Mouse (Mus musculus) lung, embryonic 14.5 days (tissue): ENCODE measurements at regions not wholly inside any gene's neighbourhood (a gene's known extent, or its start where the extent isn't known, plus 50 kb on each side); places are given as distances from the start of the nearest gene placed in this dataset.

Experiments used
- ATAC-seq: fragments of 200-750 bp; cut with Nextera tagmentation; 2 replicates; pipeline ENCODE4 v1.8.0; 2017; ENCODE audit warnings: mild to moderate bottlenecking, moderate TSS enrichment, moderate library complexity; ENCODE audit not compliant: insufficient read depth
- DNase-seq: peaks from one replicate; pipeline ENCODE4 v3.0.0-alpha.2; 2015
- H3K27ac ChIP-seq: fragments of 300-500 bp; sonication (generic); 2 replicates; pipeline ENCODE4 v1.5.1; 2014; ENCODE audit warnings: low read depth, mild to moderate bottlenecking, moderate library complexity
- H3K27me3 ChIP-seq: fragments of 300-500 bp; sonication (generic); 2 replicates; pipeline ENCODE4 v1.6.1; 2014; ENCODE audit warnings: low read length, control low read depth; ENCODE audit not compliant: insufficient read depth
- H3K36me3 ChIP-seq: fragments of 300-500 bp; sonication (generic); 2 replicates; pipeline ENCODE4 v1.6.1; 2014; ENCODE audit warnings: control low read depth; ENCODE audit not compliant: insufficient read depth
- H3K4me1 ChIP-seq: fragments of 300-500 bp; sonication (generic); 2 replicates; pipeline ENCODE4 v1.6.1; 2014; ENCODE audit warnings: antibody characterized with exemption, control low read depth; ENCODE audit not compliant: insufficient read depth
- H3K4me2 ChIP-seq: fragments of 300-500 bp; sonication (generic); 2 replicates; pipeline ENCODE4 v1.6.1; 2014; ENCODE audit warnings: mild to moderate bottlenecking
- H3K4me3 ChIP-seq: fragments of 300-500 bp; sonication (generic); 2 replicates; pipeline ENCODE4 v1.5.1; 2014; ENCODE audit warnings: low read depth, low read length
- H3K9ac ChIP-seq: fragments of 300-500 bp; sonication (generic); 2 replicates; pipeline ENCODE4 v1.6.1; 2014
- H3K9me3 ChIP-seq: fragments of 300-500 bp; sonication (generic); 2 replicates; pipeline ENCODE4 v1.6.1; 2016; ENCODE audit warnings: low read depth, low read length, control low read depth
- CTCF ChIP-seq: IDR thresholded peaks from 2 replicates; pipeline ENCODE4 v1.5.1; 2016; ENCODE audit warnings: antibody characterized with exemption, low read depth
- WGBS: fragments of 180-500 bp; shearing (Covaris S2); extraction: QIAGEN DNeasy Blood & Tissue Kit; methylation state at CpG from one replicate; pipeline ENCODE4 v1.1.7; 2014; 5-methylcytosine and 5-hydroxymethylcytosine counted together

DNA sequence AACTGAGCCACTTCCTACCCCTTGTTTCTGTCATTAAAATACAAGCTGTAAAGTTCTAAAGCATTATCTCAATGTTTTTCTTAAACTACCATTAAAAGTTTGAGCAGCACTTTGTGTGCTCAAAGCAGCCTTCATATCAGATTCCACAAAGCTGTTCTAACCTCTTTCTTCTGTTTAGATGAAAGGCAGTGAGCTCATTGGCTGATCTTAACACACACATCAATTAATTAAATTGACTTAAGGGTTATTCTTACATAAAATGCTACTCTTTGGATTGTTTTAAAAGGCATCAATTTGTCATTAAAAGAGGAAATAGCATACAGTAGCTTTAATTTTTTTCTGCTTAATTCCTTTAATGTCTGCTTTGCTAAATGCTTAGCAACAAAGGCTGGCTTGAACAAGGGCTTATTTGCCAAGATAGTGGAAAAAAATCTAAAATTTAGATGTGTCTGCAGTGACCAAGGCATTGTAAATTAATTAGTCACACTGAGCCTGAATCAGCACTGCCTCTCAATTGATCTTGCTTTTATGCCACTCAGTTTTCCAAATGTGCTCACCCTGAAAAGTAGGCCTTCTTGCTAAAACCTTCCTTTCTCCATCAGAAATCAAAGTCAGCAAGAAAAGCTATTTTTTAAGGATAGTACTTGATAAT lies 777.5 kb downstream of the Tmem114 start:
- DNase-seq, result no peak
- no peaks in the 10 kb centered on the region for H3K27me3 ChIP-seq
- H3K4me3 ChIP-seq, result no peak overlapping the region
- no peak for ATAC-seq
- no peaks in the 10 kb centered on the region for H3K4me1 ChIP-seq
- TF ChIP-seq CTCF, result no peak
- H3K4me2 ChIP-seq, result no peak overlapping the region
- no peaks in the 10 kb centered on the region for H3K9me3 ChIP-seq
- H3K27ac ChIP-seq, result no peak overlapping the region
- no peaks in the 10 kb centered on the region for H3K36me3 ChIP-seq
- H3K9ac ChIP-seq, result no peak overlapping the region

DNA sequence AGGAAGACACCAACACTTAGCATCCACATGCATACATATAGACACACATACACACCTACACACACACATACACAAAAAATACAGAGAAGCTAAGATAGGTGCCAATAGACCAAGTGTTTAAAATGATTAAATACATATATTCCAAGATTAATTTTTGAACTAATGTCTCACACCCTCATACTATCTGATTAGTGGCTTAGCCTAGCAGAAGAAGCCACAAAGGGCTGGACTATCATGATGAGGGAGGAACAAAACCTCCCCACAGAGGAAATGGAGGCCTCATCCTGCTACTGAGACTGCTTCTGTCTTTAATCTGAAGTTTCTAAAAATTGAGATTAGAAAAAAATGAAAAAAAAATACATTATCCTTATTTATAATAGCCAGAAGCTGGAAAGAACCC lies 780.6 kb downstream of the Tmem114 start:
- Histone ChIP-seq H3K4me3 (no peak overlapping the region), H3K4me2 (no peak overlapping the region), H3K9ac (no peak overlapping the region), H3K27me3 (no peaks in the 10 kb centered on the region), H3K27ac (no peak overlapping the region), H3K36me3 (no peaks in the 10 kb centered on the region), H3K9me3 (no peaks in the 10 kb centered on the region), H3K4me1 (no peaks in the 10 kb centered on the region)
- DNase-seq (no peak), ATAC-seq (no peak)
- TF ChIP-seq CTCF, result no peak

DNA sequence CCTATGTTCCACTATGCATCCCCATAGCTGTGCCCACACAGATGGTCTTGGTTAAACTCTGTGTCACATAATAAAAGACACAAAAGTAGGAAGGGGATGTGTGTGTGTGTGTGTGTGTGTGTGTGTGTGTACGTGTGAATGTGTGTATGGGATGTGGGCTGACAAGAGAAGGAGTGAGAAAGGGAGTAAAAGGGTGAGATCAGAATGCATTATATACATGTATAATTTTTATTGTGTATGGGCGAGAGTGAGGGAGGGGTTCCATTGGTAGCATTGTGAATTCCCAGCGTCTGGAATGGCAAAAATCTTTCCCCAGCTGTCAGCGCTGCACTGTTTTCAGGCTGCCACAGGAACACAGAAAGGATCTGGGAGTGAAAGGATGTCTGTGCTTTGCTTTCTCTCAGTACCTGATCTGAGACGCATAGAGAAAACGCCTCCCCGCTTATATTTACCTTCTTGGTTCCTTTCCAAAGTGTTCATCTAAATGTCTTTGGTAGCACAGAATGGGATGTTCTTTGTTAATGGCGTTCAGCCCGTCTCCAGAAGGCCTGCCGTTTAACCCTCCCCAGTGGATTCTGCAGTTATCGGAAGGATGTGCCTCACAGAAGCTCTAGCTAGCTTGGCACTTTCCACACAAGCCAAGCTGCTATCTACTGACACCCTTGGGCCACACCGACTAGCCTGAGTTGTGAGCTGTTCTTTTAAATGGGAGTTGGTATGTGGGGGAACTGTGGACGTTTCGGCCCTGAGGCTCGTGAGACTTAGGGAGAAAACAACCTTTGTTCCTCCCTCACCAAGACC lies 785.8 kb downstream of the Tmem114 start:
- ATAC-seq, result no peak
- Histone ChIP-seq H3K27ac (no peak overlapping the region), H3K4me3 (no peak overlapping the region), H3K27me3 (no peaks in the 10 kb centered on the region), H3K9ac (no peak overlapping the region), H3K4me1 (no peaks in the 10 kb centered on the region), H3K36me3 (no peaks in the 10 kb centered on the region), H3K9me3 (no peaks in the 10 kb centered on the region), H3K4me2 (no peak overlapping the region)
- WGBS, result 65% methylated on average over 15 of the region's 15 CpGs
- no peak for TF ChIP-seq CTCF
- no peak for DNase-seq

DNA sequence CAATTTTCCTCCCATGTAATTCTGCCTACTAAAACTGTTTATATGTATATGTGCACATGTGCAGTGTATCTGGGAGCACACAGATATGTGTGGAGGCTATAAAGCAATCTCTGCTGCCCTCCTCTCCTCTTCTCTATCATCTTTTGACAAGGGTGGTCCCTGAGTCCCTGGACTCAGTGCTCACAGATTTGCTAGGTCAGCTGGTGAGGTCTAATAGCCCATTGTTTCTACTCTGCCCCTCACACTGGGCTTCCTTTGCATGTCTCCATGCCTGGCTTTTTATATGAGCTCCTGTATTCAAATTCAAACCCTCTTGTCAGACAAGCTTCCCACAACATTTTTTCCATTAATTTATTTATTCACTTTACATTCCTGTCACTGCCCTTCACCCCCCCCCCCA lies 786.9 kb downstream of the Tmem114 start:
- H3K4me3 ChIP-seq, result no peak overlapping the region
- H3K4me1 ChIP-seq, result no peaks in the 10 kb centered on the region
- no peaks in the 10 kb centered on the region for H3K27me3 ChIP-seq
- DNase-seq (no peak), ATAC-seq (no peak)
- H3K4me2 ChIP-seq, result no peak overlapping the region
- no peak overlapping the region for H3K9ac ChIP-seq
- TF ChIP-seq CTCF, result no peak
- H3K9me3 ChIP-seq, result no peaks in the 10 kb centered on the region
- H3K36me3 ChIP-seq, result no peaks in the 10 kb centered on the region
- H3K27ac ChIP-seq, result no peak overlapping the region

DNA sequence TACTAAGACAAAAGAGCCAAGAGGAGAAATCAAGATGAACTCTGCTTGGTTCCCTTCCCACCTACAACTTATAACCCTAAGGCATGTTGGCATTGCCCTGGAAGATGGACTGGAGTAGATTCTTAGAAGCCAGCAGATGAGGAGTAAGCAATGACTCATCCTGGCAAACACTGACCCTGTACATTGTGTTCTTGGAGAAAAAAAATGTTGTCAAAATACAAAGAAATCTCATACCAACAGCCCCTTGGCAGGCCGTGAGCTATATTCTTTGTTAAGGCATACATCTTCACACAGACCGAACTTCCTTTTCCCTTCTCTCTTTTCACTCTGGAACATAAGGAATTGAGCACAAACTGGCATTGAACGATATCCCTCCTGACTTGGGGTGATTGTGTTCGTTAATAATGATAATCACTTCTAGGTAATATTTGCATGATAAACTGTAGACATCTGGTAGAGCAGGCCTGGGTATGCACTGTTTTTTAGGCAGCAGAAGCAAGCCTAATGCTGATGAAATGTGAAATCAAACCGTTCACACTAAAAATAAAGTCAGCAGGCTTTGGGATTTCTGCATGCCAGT lies 787.7 kb downstream of the Tmem114 start:
- H3K27ac ChIP-seq, result no peak overlapping the region
- ATAC-seq (no peak), DNase-seq (no peak)
- no peaks in the 10 kb centered on the region for H3K36me3 ChIP-seq
- H3K4me1 ChIP-seq, result no peaks in the 10 kb centered on the region
- H3K4me3 ChIP-seq, result no peak overlapping the region
- H3K4me2 ChIP-seq, result no peak overlapping the region
- WGBS, result 71% methylated on average over 5 of the region's 5 CpGs
- H3K27me3 ChIP-seq, result no peaks in the 10 kb centered on the region
- no peak overlapping the region for H3K9ac ChIP-seq
- no peak for TF ChIP-seq CTCF
- H3K9me3 ChIP-seq, result no peaks in the 10 kb centered on the region

DNA sequence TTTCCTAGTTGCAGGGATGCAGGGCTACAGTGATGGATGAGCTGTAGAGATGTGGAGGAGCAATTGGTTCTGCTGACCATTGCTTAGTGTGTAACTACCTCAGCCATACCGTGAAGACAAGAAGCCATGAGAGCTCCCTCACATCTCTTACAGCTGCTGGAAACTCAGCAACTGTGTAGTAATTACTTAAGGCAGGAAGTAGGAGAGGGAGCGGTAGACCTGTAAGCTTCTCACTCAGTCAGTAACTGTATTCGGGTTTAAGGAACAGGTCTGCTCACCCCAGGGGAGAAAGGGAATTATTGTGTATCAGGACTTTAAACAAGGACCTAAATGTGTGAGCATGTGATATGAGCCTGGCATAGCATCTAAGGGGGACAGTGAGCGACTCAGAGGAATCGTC lies 788.6 kb downstream of the Tmem114 start:
- ATAC-seq, result no peak
- H3K9me3 ChIP-seq, result no peaks in the 10 kb centered on the region

DNA sequence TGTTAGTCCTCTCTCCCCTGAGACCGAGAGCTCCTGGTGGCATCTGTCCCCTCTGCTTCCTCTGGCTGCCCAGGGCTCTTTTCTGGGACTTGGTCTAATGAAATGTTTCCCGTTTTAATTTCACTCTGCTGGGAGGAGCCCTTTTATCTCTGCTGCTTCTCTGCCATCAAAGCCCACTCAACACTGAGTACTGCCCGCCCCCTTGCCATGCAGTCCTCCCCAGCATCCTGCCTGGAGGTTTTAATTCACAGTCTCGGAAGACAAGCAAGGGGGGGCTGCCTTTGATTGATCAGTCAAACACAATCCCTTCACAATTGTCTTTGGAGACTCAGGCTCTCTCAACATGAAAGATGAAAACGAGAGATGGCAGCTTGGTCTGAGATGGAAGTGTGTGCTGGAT lies 792.5 kb downstream of the Tmem114 start:
- H3K9me3 ChIP-seq, result no peaks in the 10 kb centered on the region
- H3K27me3 ChIP-seq, result no peaks in the 10 kb centered on the region
- DNase-seq (no peak), ATAC-seq (no peak)
- no peak overlapping the region for H3K4me2 ChIP-seq
- no peak overlapping the region for H3K4me3 ChIP-seq
- WGBS, result 11% methylated on average over 5 of the region's 5 CpGs
- no peaks in the 10 kb centered on the region for H3K36me3 ChIP-seq
- no peak for TF ChIP-seq CTCF
- H3K27ac ChIP-seq, result no peak overlapping the region
- no peak overlapping the region for H3K9ac ChIP-seq
- no peaks in the 10 kb centered on the region for H3K4me1 ChIP-seq

More for the DNA sequence above, 788.6 kb downstream of the Tmem114 start:
- Histone ChIP-seq H3K27me3 (no peaks in the 10 kb centered on the region), H3K4me2 (no peak overlapping the region), H3K4me3 (no peak overlapping the region), H3K9ac (no peak overlapping the region), H3K4me1 (no peaks in the 10 kb centered on the region), H3K36me3 (no peaks in the 10 kb centered on the region), H3K27ac (no peak overlapping the region)
- TF ChIP-seq CTCF, result no peak
- 65% methylated on average over 5 of the region's 5 CpGs for WGBS
- DNase-seq, result no peak
